Mouse (Mus musculus) right cerebral cortex, adult 2 months (tissue): Measurements from ENCODE around the gene Fam185a.
A peak's percentile ranks its signal among the peaks of the same experiment; 100 is the strongest.

Source experiments
- DNase-seq, 2 experiments: peaks; one replicate each; pipeline ENCODE4 v3.0.0; 2021 to 2022; ENCODE audit warnings: low spot score in 2 of 2

Gene Fam185a

GRCm38 (mm10) chr5:21424614-21425602, at the start of gene Fam185a, which contains the start of gene Ccdc146:
Gene Fam185a, plus strand, starts transcription at chr5:21424958.
Gene Ccdc146, minus strand, starts transcription at chr5:21424677.
- DNase-seq, result peak; percentile 94

DNA sequence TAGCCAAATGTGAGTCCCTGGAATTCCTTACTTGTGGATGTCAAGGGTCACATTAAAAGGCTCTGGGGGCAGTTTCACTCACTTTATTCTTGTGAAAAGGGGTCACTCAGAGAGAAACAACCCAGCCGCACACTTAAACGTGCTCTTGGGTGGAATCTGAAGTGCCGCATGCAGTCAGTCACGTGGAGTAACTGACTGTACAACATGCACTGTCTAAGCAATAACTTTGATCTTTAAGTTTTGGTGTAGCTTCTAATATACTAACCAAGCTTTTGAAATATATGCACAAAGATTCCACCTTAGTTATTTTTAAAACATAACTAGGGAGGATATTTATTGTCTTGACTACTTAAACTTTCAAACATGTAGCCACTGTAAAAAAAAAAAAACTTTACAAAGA, 47.8 kb upstream of the Fam185a start:
- DNase-seq, result no peak

DNA sequence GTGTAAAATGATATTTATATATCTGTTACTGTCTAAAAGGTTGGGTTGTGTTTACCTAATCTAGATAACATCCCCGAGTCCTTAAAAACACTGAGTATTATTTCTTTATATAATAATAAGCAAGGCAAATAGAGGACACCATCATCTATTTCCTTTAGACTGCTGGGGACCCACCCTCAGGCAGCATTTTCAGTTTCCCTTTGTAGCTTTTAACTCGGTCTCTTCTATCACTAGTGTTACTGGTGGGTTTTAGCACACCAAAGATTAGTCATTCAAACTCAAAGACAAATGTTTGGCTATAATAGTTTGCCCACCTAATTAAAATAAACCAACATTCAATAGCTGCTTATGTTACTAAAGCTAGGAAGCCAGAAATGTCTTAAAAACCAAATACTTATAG, 46.4 kb upstream of the Fam185a start:
- no peak for DNase-seq

DNA sequence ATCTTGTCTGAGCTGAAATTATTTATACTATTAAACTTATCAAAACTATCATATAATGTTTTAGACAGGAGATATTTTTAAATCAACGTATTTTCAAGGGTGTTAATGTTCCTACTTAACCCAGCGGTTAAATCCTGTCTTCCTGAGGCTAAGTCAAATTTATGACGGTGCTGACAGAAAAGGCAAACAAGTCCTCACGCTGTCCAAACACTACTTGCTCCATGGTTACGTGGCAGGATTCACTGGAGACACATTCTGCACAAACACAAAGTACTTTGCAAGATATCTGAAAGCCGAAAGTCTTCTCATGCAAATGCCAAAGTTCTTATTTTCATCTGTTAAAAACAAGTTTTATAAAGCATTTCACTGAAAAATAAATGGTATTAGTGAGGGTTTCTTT, 42.8 kb upstream of the Fam185a start:
- no peak for DNase-seq

- DNase-seq, result no peak
Measured at GRCm38 (mm10) chr5:21382678-21383077, 42.1 kb upstream of the Fam185a start.

DNA sequence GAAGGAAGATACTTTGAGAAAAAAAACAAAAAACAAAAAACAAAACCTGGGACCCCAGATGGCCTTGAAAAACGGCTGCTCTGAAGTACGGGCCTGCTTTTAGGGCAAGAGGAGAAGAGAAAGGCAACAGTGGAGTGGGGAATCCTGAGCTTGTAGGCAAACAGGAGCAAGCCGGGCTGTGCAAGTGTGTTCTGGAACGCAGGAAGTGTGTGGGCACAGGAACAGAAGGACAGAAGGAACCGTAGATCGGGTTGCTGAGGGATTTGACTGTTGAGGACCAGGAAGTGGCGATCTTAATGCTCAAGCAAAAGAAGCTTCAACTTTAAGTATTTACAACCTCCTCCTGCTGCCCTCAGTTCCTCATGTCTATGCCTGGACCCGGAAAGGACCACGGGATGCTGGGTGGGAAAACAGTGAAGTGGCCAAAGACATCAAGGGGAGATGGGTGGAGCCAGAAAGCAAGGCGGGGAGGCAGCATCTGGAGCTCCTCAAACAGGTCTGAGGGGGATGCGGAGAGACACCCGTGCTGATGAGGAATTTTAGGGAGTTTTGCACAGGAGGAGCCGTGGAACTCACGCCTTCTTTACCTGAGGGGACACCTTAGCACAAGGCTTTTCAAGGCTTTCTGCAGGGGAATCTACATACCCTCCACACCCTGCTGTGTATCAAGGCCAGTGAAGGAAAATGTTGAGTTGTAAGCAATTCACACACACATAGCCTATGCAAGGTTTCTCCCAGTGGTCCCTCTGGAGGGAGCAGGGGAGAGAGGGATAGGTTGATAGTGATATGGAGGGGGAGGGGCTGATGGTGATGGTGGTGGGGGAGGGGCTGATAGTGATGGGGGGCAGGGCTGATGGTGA, 41.1 kb upstream of the Fam185a start:
- DNase-seq, result peak in 1 of 2 experiments; percentile 8

GRCm38 (mm10) chr5:21384252-21384960, 40.4 kb upstream of the Fam185a start:
- DNase-seq, result no peak

- DNase-seq, result no peak
Measured at GRCm38 (mm10) chr5:21384976-21385375, 39.8 kb upstream of the Fam185a start.

- DNase-seq, result no peak
Measured at GRCm38 (mm10) chr5:21386432-21386831, 38.3 kb upstream of the Fam185a start.

DNA sequence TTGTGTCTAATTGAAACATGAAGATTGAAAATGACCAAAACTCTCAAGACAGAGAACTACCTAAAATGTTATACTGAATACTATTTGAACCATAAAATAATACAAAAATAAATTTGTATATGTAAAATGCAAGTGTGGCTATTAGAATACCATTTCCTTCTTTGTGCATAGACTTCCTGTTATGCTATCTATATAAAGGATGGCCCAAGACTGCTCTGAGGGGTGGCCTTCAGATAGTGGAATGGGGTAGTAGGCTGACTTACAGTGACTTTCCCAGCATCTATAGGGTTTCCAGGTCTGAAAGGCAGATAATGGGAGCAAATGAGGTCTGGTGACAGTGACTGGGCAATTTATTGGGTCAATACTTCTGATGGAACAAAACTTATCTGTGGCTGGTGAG, 37.4 kb upstream of the Fam185a start:
- DNase-seq, result no peak

GRCm38 (mm10) chr5:21388855-21389254, 35.9 kb upstream of the Fam185a start:
- DNase-seq, result no peak

- DNase-seq, result no peak
Measured at GRCm38 (mm10) chr5:21391616-21392384, 33.0 kb upstream of the Fam185a start.

DNA sequence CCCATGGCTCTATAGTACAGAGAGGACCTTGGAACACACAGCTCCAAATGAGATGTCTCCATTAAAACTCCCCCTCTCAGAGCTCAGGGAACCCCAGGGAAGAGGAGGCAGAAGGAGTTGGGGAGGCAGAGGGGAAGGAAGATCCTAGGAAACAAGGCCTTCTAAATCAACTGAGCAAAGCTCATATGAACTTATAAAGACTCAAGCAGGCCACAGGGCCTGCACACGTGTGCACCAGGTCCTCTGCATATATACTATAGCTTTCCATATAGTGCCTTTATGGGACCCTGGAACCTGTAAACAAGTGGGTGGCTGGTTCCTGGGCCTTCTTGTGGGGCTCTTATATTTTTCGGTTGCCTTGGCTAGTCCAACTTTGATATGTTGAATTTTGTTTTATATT, 30.2 kb upstream of the Fam185a start:
- DNase-seq, result no peak

DNA sequence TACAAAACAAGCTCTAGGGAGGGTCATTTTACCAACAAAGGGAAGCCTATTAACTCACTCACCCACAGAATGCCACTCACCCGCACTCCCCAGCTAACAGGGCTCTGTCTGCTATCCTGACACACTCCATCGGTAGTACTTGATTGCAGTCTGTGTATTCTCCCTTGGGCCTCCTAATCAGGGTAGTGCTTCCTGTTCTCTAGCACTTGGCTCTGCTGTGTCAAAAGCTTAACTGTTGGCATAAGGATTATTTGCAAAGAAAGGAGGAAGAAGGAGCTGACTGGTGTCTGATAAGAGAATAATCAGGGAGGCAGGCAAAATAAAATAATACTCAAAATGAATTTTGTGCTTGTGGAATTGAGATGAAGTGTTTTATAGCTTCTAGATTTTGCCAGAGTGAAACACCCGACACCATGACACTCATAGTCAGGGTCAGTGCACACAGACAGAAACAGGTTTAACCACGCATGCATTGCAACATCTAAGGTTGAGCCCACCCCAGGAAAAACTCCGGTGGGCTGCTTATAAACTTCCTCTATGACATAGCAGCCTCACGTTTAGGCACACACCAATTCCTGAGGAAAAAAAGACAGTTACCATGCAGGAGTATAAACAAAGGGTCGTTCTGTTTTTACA, 29.4 kb upstream of the Fam185a start:
- no peak for DNase-seq

GRCm38 (mm10) chr5:21411261-21411666, 13.5 kb upstream of the Fam185a start:
- DNase-seq, result no peak

DNA sequence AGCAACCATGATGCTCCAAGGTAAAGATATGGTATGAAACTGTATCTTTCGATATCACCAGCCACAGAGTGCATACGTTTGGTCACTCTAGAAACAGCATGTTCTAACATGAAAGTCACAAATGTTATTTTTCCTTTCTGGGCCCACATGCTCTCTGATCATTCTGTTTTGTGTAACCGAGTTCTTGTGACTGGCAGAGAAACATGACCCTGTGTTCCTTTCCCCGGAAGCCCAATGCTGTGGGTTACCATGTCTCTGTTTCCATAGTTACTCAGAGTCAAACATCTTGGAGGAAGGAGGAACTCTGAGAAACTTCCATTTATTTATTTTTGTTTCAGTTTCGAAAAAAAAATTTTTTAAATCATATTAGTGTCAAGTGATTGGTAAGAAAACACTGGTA, 12.7 kb upstream of the Fam185a start:
- no peak for DNase-seq

- no peak for DNase-seq
Measured at GRCm38 (mm10) chr5:21413322-21413721, 11.4 kb upstream of the Fam185a start.

DNA sequence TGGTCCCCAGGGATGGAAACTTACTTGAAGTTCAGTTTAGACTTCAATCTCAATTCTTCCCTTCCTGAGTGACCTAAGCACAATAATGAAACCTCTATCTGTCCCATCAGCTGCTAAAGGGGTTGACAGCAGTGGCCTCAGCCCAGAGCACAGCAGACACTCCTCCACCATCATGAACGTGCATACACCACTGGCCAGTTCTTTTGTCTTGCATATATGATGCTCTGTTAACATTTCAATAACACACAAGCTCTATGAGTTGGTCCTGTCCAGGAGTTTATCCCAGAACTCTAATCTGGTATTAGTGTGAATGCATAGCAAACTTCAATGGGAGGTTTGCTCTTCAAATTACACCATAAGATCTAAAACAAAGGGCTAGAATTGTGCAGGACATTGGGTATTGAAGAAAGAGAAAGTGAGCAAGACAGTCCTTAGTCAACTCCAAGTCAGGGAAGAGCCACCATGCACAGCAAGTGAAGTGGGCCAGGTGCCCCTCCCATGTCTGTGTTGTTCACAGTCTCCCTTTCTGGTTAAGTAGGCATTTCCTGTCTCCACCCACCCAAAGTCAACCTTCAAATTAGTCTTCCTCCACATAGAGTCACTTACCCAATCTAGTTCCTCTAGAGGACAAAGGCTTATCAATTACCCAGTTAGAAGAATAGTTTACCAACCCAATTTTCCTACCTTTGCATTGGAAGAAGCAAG, 10.5 kb upstream of the Fam185a start:
- DNase-seq, result no peak

- no peak for DNase-seq
Measured at GRCm38 (mm10) chr5:21418613-21419012, 6.1 kb upstream of the Fam185a start.

- DNase-seq, result no peak
Measured at GRCm38 (mm10) chr5:21420609-21421008, 4.1 kb upstream of the Fam185a start.
